Mouse (Mus musculus): ENCODE data around the gene Gm44502. TPM values are rescaled to one million over a fixed set of nuclear protein-coding genes. Genes with fewer than 3 reads are reported as not detected.
A peak's percentile ranks its signal among the peaks of the same experiment; 100 is the strongest.

Gene Gm44502
- polyA plus RNA-seq, 1 experiment from 2014 or later: not detected

DNA sequence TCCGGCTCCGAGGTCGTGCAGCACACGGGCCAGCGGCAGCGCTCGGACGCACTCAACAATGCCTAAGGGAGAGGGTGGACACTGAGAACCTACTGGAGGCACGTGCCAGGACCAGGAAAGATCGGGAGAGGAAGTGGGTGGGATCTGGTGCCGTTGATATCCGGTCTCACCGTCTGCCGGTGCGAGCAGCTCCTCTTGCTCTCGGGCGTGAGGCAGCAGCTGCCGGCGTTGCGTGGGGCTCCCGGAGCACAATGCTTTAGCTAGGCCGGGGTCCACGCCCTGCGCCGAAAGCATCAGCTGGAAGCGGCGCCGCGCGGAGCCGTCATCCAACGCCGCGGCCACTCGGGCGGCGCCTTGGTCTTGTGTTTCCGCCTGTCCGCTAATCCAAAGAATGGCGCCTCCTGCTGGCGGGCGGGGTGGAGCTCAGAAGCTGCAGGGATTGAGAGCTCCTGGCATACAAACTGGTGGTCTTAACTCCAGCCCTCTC is 55.7 kb downstream of the Gm44502 start, which contains the start of gene Sco2:
Sco2 (minus strand) TSS at position 85 of the 487 bp plus-strand sequence.
- Histone ChIP-seq H3K36me3 (peaks cover 41% of the 10 kb centered on the region), H3K4me1 (peaks cover 48% of the 10 kb centered on the region), H3K4me3 (peak within 1 kb of the TSS; percentile 76), H3K27me3 (replicated peaks) (peaks cover 31% of the 10 kb centered on the region), H3K9me3 (replicated peaks) (no peaks in the 10 kb centered on the region), H3K4me2 (peak within 1 kb of the TSS; percentile 96), H3K27ac (peak within 1 kb of the TSS; percentile 90), H3K9ac (peak within 1 kb of the TSS; percentile 81)
- WGBS (ENCODE audit: insufficient replicate concordance): 1% methylated on average over 42 of the region's 42 CpGs
- ATAC-seq: peak; percentile 71

DNA sequence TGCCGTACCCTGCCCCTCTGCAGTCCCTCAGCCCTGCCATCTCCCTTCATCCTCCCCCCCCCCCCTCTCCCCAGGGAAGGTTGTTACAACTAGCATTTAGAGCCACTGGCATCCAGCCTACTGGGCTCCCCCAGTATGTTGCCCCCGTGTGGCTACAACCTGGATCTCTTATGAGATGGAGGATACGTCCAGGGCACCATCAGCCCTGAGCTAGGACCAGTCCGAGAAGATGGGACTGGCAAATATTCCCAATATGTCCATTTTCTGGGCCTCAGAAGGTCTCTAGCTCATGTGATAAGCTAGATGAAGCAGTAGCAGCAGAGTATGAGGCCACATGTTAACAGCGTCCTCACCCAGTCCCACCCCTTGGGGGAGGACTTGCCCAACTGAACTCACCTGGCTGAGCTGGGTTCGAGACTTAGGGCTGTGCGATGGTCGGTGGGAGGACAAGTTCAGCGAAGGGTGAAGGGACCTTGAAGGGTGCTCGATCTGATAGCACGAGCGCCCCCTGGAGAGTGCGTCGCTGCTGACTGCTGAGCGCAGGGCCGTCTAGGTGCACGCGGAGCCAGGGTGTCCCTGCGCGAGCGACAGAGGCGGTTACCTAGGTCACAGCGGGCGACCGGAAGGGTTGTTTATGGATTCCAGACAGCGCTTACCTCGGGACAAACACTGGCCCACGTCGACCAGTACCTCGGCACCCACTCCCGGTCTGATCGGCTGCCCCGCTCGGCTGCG is 56.3 kb downstream of the Gm44502 start:
- Histone ChIP-seq H3K4me1 (peaks cover 41% of the 10 kb centered on the region), H3K27me3 (replicated peaks) (peaks cover 25% of the 10 kb centered on the region), H3K4me2 (peak overlapping the region; percentile 96), H3K36me3 (peaks cover 48% of the 10 kb centered on the region), H3K4me3 (peak overlapping the region; percentile 76), H3K9ac (peak overlapping the region; percentile 81), H3K9me3 (replicated peaks) (no peaks in the 10 kb centered on the region), H3K27ac (peak overlapping the region; percentile 90)
- peak; percentile 85 for ATAC-seq
- 1% methylated on average over 35 of the region's 35 CpGs for WGBS (ENCODE audit: insufficient replicate concordance)

DNA sequence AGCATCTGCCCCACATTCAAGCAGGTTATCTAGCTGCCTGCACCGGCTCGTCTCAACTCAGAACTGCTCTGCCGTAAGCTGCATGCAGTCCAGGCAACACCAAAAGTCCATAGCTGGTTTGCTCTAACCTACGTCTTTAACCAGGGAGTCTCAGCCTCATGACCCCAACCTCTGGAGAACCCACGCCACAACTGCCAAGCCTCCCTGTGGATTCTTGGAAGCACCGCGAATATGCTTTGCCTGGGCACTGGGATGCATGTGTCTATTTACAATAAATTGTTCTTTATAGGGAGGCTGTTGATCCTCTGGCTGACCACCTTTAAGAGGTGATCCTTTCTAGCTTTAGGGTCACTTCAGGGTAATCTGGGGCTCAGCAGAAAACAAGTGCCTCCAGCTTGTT is 57.0 kb downstream of the Gm44502 start:
- H3K36me3 ChIP-seq: peaks cover 54% of the 10 kb centered on the region
- WGBS (ENCODE audit: insufficient replicate concordance): 81% methylated on average over 7 of the region's 7 CpGs
- peaks cover 37% of the 10 kb centered on the region for H3K4me1 ChIP-seq
- H3K27ac ChIP-seq: peak overlapping the region; percentile 90; the same call in 1 of the 2 replicates
- H3K4me3 ChIP-seq: peak overlapping the region; percentile 76
- no peaks in the 10 kb centered on the region for H3K9me3 ChIP-seq (replicated peaks)
- peak overlapping the region; percentile 81; the same call in 1 of the 2 replicates for H3K9ac ChIP-seq
- no peak for ATAC-seq
- H3K4me2 ChIP-seq: peak overlapping the region; percentile 96
- H3K27me3 ChIP-seq (replicated peaks): peaks cover 18% of the 10 kb centered on the region

DNA sequence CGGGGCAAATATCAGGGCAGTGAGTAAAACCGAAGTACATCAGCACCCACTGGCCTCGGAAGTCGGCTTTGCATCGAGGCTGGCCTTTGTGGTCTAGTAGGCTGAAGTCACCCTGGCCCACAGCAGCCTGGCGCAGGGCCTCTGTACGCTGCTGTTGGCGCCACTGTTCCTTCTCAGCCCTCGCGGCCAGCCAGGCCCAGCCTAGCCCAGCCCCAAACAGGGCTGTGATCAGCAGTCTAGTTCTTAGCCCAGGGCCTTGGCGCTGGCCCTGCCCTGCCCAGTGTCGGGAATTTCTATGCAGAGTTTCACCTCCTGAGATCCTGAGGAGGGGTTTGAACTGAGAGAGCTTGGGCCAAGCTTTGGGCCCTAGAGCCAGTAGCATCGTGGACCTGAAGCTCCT is 57.4 kb downstream of the Gm44502 start:
- ATAC-seq: no peak
- Histone ChIP-seq H3K27ac (0 out of 2 replicates have a peak overlapping the region, but pooled peaks have one; percentile 28), H3K9ac (0 out of 2 replicates have a peak overlapping the region, but pooled peaks have one; percentile 81), H3K4me1 (peaks cover 36% of the 10 kb centered on the region), H3K4me2 (peak overlapping the region; percentile 96), H3K9me3 (replicated peaks) (no peaks in the 10 kb centered on the region), H3K4me3 (no peak overlapping the region), H3K36me3 (peaks cover 59% of the 10 kb centered on the region), H3K27me3 (replicated peaks) (peaks cover 13% of the 10 kb centered on the region)
- WGBS (ENCODE audit: insufficient replicate concordance): 85% methylated on average over 13 of the region's 13 CpGs

Other genes with a start within 250 kb of the Gm44502 start
- 38.5 and 38.8 TPM in 2 replicates for gene Plxnb2, start 248.9 kb downstream of the Gm44502 start, polyA plus RNA-seq (2016; fragmentation: Nextera tagmentation; extraction: Ambion mirVana)
- gene Dennd6b, start 233.2 kb downstream of the Gm44502 start, polyA plus RNA-seq (2016; fragmentation: Nextera tagmentation; extraction: Ambion mirVana): 5.3 and 5.5 TPM in 2 replicates
- gene Ppp6r2, start 218.1 kb downstream of the Gm44502 start, polyA plus RNA-seq (2016; fragmentation: Nextera tagmentation; extraction: Ambion mirVana): 21.4 and 23.9 TPM in 2 replicates
- gene Sbf1, start 114.4 kb downstream of the Gm44502 start, polyA plus RNA-seq (2016; fragmentation: Nextera tagmentation; extraction: Ambion mirVana): 32.5 and 34.1 TPM in 2 replicates
- gene Adm2, start 107.0 kb downstream of the Gm44502 start, polyA plus RNA-seq (2016; fragmentation: Nextera tagmentation; extraction: Ambion mirVana): 3.3 TPM in 2 replicates
- gene Miox, start 95.3 kb downstream of the Gm44502 start, polyA plus RNA-seq (2016; fragmentation: Nextera tagmentation; extraction: Ambion mirVana): 2.4 and 3.7 TPM in 2 replicates
- 36.2 and 41.1 TPM in 2 replicates for gene Lmf2, start 74.0 kb downstream of the Gm44502 start, polyA plus RNA-seq (2016; fragmentation: Nextera tagmentation; extraction: Ambion mirVana)
- 134 TPM in 2 replicates for gene Ncaph2, start 74.0 kb downstream of the Gm44502 start, polyA plus RNA-seq (2016; fragmentation: Nextera tagmentation; extraction: Ambion mirVana)
- 4.9 and 5.6 TPM in 2 replicates for gene Sco2, start 55.9 kb downstream of the Gm44502 start, polyA plus RNA-seq (2016; fragmentation: Nextera tagmentation; extraction: Ambion mirVana)
- gene Tymp, start 52.7 kb downstream of the Gm44502 start, polyA plus RNA-seq (2016; fragmentation: Nextera tagmentation; extraction: Ambion mirVana): 0.62 and 0.75 TPM in 2 replicates
- gene Odf3b, start 50.4 kb downstream of the Gm44502 start, polyA plus RNA-seq (2016; fragmentation: Nextera tagmentation; extraction: Ambion mirVana): 0.50 and 0.65 TPM in 2 replicates
- not detected in 2 replicates for gene Klhdc7b, start 44.8 kb downstream of the Gm44502 start, polyA plus RNA-seq (2016; fragmentation: Nextera tagmentation; extraction: Ambion mirVana)
- not detected in 2 replicates for gene Syce3, start 19.2 kb downstream of the Gm44502 start, polyA plus RNA-seq (2016; fragmentation: Nextera tagmentation; extraction: Ambion mirVana)
- 2.0 and 2.3 TPM in 2 replicates for gene Cpt1b, start 3.8 kb downstream of the Gm44502 start, polyA plus RNA-seq (2016; fragmentation: Nextera tagmentation; extraction: Ambion mirVana)
- 2.1 and 2.3 TPM in 2 replicates for gene C730034F03Rik, start 107 bp downstream of the Gm44502 start, polyA plus RNA-seq (2016; fragmentation: Nextera tagmentation; extraction: Ambion mirVana)
- gene Chkb, start 212 bp upstream of the Gm44502 start, polyA plus RNA-seq (2016; fragmentation: Nextera tagmentation; extraction: Ambion mirVana): 29.0 and 30.4 TPM in 2 replicates
- 0.05 and 0.13 TPM in 2 replicates for gene Mapk8ip2, start 24.2 kb upstream of the Gm44502 start, polyA plus RNA-seq (2016; fragmentation: Nextera tagmentation; extraction: Ambion mirVana)
- 6.6 and 7.0 TPM in 2 replicates for gene Arsa, start 47.7 kb upstream of the Gm44502 start, polyA plus RNA-seq (2016; fragmentation: Nextera tagmentation; extraction: Ambion mirVana)
- 0.81 and 1.4 TPM in 2 replicates for gene Shank3, start 69.9 kb upstream of the Gm44502 start, polyA plus RNA-seq (2016; fragmentation: Nextera tagmentation; extraction: Ambion mirVana)
- not detected in 2 replicates for gene Acr, start 138.6 kb upstream of the Gm44502 start, polyA plus RNA-seq (2016; fragmentation: Nextera tagmentation; extraction: Ambion mirVana)
- 10.3 and 11.2 TPM in 2 replicates for gene Rabl2, start 162.2 kb upstream of the Gm44502 start, polyA plus RNA-seq (2016; fragmentation: Nextera tagmentation; extraction: Ambion mirVana)